Comparison of ENCODE assay signal across 8 mouse cellular contexts in the genomic region with DNA sequence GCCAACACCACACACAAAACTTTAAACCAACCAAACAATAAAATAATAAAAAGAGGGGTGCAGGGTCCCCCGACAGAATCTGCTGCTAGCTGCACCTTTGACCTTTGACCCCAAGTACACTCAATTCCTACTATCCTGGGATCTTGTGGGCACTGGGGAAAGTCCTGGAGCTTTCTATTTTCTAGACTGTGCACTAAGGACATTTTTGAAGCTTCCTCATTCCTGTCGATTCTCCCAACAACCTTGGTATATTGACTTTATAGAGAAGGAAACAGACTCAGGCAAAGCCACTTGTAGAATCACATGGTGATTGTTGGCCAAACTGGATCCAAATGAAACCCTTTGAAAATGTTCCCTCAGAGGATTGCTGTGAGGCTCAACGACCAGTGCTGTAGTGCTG. TPM values are rescaled to one million over a fixed set of nuclear protein-coding genes. Genes with fewer than 3 reads are reported as not detected.
DNase-seq lines count a peak whose midpoint lies in the region; ATAC-seq and TF ChIP-seq lines count a peak whose summit lies in the region.

No protein-coding gene starts in this region.

- H3K4me1 ChIP-seq in embryonic facial prominence, embryonic 11.5 days (ENCODE audit: control insufficient read depth, insufficient read depth, low read length) = no peaks in the 10 kb centered on the region; the same call in 1 of the 2 replicates
- H3K4me1 ChIP-seq in intestine, embryonic 14.5 days (replicated peaks; ENCODE audit: control insufficient read depth, insufficient read depth, low read length) = peaks cover 12% of the 10 kb centered on the region

- H3K27me3 ChIP-seq in embryonic facial prominence, embryonic 11.5 days (ENCODE audit: control insufficient read depth, insufficient read depth, low read length) = no peaks in the 10 kb centered on the region
- no peaks in the 10 kb centered on the region for H3K27me3 ChIP-seq in intestine, embryonic 14.5 days (replicated peaks; ENCODE audit: control insufficient read depth, insufficient read depth, low read length)

- peak overlapping the region; percentile 97 for H3K27ac ChIP-seq in layer of hippocampus, adult 2 months
- H3K27ac ChIP-seq in embryonic facial prominence, embryonic 11.5 days (replicated peaks; ENCODE audit: low read depth, low read length) = peak overlapping the region; percentile 97
- peak overlapping the region; percentile 98 for H3K27ac ChIP-seq in intestine, embryonic 14.5 days (ENCODE audit: low read depth)

- peaks cover 13% of the 10 kb centered on the region for H3K36me3 ChIP-seq in embryonic facial prominence, embryonic 11.5 days (replicated peaks; ENCODE audit: control insufficient read depth, insufficient read depth, low read depth, low read length)
- peaks cover 23% of the 10 kb centered on the region for H3K36me3 ChIP-seq in intestine, embryonic 14.5 days (ENCODE audit: control insufficient read depth, insufficient read depth, low read length)

- 68% methylated on average over 3 of the region's 3 CpGs for WGBS in embryonic facial prominence, embryonic 11.5 days
- WGBS in intestine, embryonic 14.5 days = 57% methylated on average over 3 of the region's 3 CpGs

- peak overlapping the region; percentile 91 for H3K4me3 ChIP-seq in layer of hippocampus, adult 2 months
- peak overlapping the region; percentile 62 for H3K4me3 ChIP-seq in embryonic facial prominence, embryonic 11.5 days (ENCODE audit: low read depth, low read length)
- H3K4me3 ChIP-seq in intestine, embryonic 14.5 days (ENCODE audit: low read depth, low read length) = peak overlapping the region; percentile 64

- no peak for ATAC-seq in embryonic facial prominence, embryonic 11.5 days (replicated peaks; ENCODE audit: insufficient number of reproducible peaks, low FRiP score, low TSS enrichment, low read depth)
- ATAC-seq in intestine, embryonic 14.5 days (replicated peaks; ENCODE audit: low FRiP score, low TSS enrichment, low read depth) = no peak
- no peak for ATAC-seq in monocyte, adult 5-6 weeks (replicated peaks; ENCODE audit: insufficient number of reproducible peaks, low FRiP score, low TSS enrichment, poor library complexity, severe bottlenecking)

- H3K4me2 ChIP-seq in embryonic facial prominence, embryonic 11.5 days (ENCODE audit: low read depth, low read length) = peak overlapping the region; percentile 54
- H3K4me2 ChIP-seq in intestine, embryonic 14.5 days (ENCODE audit: low read length) = peak overlapping the region; percentile 63

- no peak for DNase-seq in layer of hippocampus, adult 2 months (ENCODE audit: low spot score in 2 of 2)
- no peak for DNase-seq in layer of hippocampus, adult 11-12 months (ENCODE audit: low spot score)
- no peak for DNase-seq in embryonic facial prominence, embryonic 11.5 days (ENCODE audit: low spot score)
- no peak for DNase-seq in intestine, embryonic 14.5 days (ENCODE audit: low spot score)
- DNase-seq in naive thymus-derived CD4-positive, alpha-beta T cell, adult 2 months (ENCODE audit: low read depth) = peak; percentile 21
- no peak for DNase-seq in B cell, adult 2 months
- DNase-seq in cerebellum, postnatal 36 days = no peak

- no peak for TF ChIP-seq CTCF in layer of hippocampus, adult 2 months (conservative IDR thresholded peaks at IDR 0.05)

- peak overlapping the region; percentile 73; the same call in 1 of the 2 replicates for H3K9ac ChIP-seq in embryonic facial prominence, embryonic 11.5 days (replicated peaks; ENCODE audit: low read length)
- H3K9ac ChIP-seq in intestine, embryonic 14.5 days (ENCODE audit: low read length) = peak overlapping the region; percentile 76

- H3K9me3 ChIP-seq in embryonic facial prominence, embryonic 11.5 days (replicated peaks; ENCODE audit: control insufficient read depth, low read length) = no peaks in the 10 kb centered on the region
- peaks cover 2% of the 10 kb centered on the region; the same call in 1 of the 2 replicates for H3K9me3 ChIP-seq in intestine, embryonic 14.5 days (ENCODE audit: control insufficient read depth, low read length)

RNA-seq across cellular contexts. Expression of a gene that starts 0.8 kb away (rescaled TPM):
- not detected for total RNA-seq in layer of hippocampus, adult 2 months (2021)
- 0.59 TPM in 1 of 2 replicates, not detected in the other for polyA plus RNA-seq in embryonic facial prominence, embryonic 11.5 days (2014; fragmentation: Nextera tagmentation; extraction: Ambion mirVana)
- 1.0 and 2.0 TPM in 2 replicates for polyA plus RNA-seq in intestine, embryonic 14.5 days (2014; fragmentation: Nextera tagmentation; extraction: Ambion mirVana)
- total RNA-seq in monocyte, adult 5-6 weeks (2017) = not detected in 3 replicates

RNA-seq across cellular contexts. Expression of a gene that starts 1.6 kb away (rescaled TPM):
- total RNA-seq in layer of hippocampus, adult 2 months (2021) = 10 to 100 TPM; 25.8 TPM
- polyA plus RNA-seq in embryonic facial prominence, embryonic 11.5 days (2014; fragmentation: Nextera tagmentation; extraction: Ambion mirVana) = 42.5 and 43.0 TPM in 2 replicates
- polyA plus RNA-seq in intestine, embryonic 14.5 days (2014; fragmentation: Nextera tagmentation; extraction: Ambion mirVana) = 37.5 and 40.3 TPM in 2 replicates
- total RNA-seq in monocyte, adult 5-6 weeks (2017) = 12.5 to 26.2 TPM (median 14.6 TPM) in 3 replicates

RNA-seq across cellular contexts. Expression of a gene that starts 1.8 kb away (rescaled TPM):
- total RNA-seq in layer of hippocampus, adult 2 months (2021) = 1 to 10 TPM; 7.0 to 8.1 TPM
- 7.5 and 9.4 TPM in 2 replicates for polyA plus RNA-seq in embryonic facial prominence, embryonic 11.5 days (2014; fragmentation: Nextera tagmentation; extraction: Ambion mirVana)
- polyA plus RNA-seq in intestine, embryonic 14.5 days (2014; fragmentation: Nextera tagmentation; extraction: Ambion mirVana) = 15.7 and 16.0 TPM in 2 replicates
- 4.4 to 12.1 TPM (median 5.1 TPM) in 3 replicates for total RNA-seq in monocyte, adult 5-6 weeks (2017)

RNA-seq across cellular contexts. Expression of a gene that starts 4.1 kb away (rescaled TPM):
- 10 to 100 TPM; 38.6 to 41.8 TPM for total RNA-seq in layer of hippocampus, adult 2 months (2021)
- 4.5 and 5.9 TPM in 2 replicates for polyA plus RNA-seq in embryonic facial prominence, embryonic 11.5 days (2014; fragmentation: Nextera tagmentation; extraction: Ambion mirVana)
- 6.2 and 7.2 TPM in 2 replicates for polyA plus RNA-seq in intestine, embryonic 14.5 days (2014; fragmentation: Nextera tagmentation; extraction: Ambion mirVana)
- total RNA-seq in monocyte, adult 5-6 weeks (2017) = 20.1 to 30.4 TPM (median 22.9 TPM) in 3 replicates

RNA-seq across cellular contexts. Expression of a gene that starts 4.3 kb away (rescaled TPM):
- 10 to 100 TPM; 57.8 to 61.1 TPM for total RNA-seq in layer of hippocampus, adult 2 months (2021)
- 14.9 and 15.1 TPM in 2 replicates for polyA plus RNA-seq in embryonic facial prominence, embryonic 11.5 days (2014; fragmentation: Nextera tagmentation; extraction: Ambion mirVana)
- 15.1 and 17.1 TPM in 2 replicates for polyA plus RNA-seq in intestine, embryonic 14.5 days (2014; fragmentation: Nextera tagmentation; extraction: Ambion mirVana)
- not detected in 3 replicates for total RNA-seq in monocyte, adult 5-6 weeks (2017)
